Mouse (Mus musculus): ENCODE measurements around the gene Dnah1. TPM values are rescaled to one million over a fixed set of nuclear protein-coding genes. Genes with fewer than 3 reads are reported as not detected.

The Dnah1 gene
- polyA plus RNA-seq, 1 experiment = not detected

DNA sequence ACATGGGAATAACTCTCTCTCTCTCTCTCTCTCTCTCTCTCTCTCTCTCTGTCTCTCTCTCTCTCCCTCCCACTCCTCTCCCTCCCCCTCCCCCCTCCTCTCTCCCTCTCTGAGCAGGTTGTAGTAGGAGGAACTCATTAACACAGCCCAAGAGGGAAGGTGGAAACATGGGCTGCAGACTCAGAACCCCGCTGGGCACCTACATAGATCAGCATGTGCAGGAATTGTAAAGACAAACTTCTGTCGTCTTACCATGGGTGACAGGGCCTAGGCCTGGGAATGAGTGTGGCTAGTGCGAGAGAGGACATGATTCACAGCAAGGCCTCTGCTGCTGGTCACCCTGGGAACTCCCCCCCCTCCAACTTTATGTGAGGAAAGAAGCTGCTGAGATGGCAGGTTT lies 1.5 kb downstream of the Dnah1 start:
- H3K4me1 ChIP-seq (ENCODE audit: control insufficient read depth, insufficient read depth, low read length) = peaks cover 12% of the 10 kb centered on the region
- TF ChIP-seq POLR2A (IDR thresholded peaks at IDR 0.05; ENCODE audit: borderline replicate concordance, low read depth, low read length) = no peak
- TF ChIP-seq CTCF (IDR thresholded peaks at IDR 0.05; ENCODE audit: low read depth, low read length) = no peak
- no peak overlapping the region for H3K27ac ChIP-seq (ENCODE audit: insufficient read depth, low read depth, low read length)
- no peak overlapping the region for H3K4me3 ChIP-seq (ENCODE audit: insufficient read depth, low read length)

DNA sequence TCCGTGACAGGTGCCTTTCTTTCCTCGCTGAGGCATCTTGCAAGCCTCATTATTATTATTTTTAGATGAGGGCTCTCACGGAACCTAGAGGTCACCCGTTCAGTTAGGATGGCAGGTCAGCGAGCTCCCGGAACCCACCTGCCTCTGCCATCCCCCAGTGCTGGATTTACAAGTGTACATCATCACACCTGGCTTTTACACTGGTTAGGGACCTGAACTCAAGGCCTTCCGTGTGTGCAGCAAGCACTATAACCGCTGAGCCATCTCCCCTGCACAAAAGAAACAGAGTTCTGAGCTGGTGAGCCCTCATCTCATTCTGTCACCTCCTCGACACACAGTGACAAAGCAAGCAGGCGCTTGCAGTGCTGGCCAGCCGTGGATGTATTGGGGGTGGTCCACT lies 2.5 kb downstream of the Dnah1 start:
- peaks cover 12% of the 10 kb centered on the region for H3K4me1 ChIP-seq (ENCODE audit: control insufficient read depth, insufficient read depth, low read length)
- no peak overlapping the region for H3K4me3 ChIP-seq (ENCODE audit: insufficient read depth, low read length)
- no peak overlapping the region for H3K27ac ChIP-seq (ENCODE audit: insufficient read depth, low read depth, low read length)
- no peak for TF ChIP-seq POLR2A (IDR thresholded peaks at IDR 0.05; ENCODE audit: borderline replicate concordance, low read depth, low read length)
- TF ChIP-seq CTCF (IDR thresholded peaks at IDR 0.05; ENCODE audit: low read depth, low read length) = no peak

DNA sequence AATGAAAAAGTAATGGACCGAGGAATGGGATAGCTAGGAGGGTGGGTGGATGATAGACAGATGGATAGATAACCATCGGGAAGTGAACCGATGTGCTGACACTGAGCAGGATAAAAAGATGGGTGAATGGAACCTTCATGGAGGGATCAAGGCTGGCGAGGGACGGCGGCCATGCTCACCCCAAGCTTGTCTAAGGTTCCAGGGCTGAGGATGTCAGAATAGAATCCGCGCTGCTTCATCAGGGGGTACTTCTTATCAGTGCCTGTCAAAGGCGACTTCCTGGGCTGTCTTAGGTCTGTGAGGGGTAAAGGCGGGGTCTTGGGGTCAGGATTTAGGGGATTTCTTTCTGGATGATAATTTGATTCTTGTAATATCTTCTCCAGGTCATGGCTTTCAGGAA lies 4.2 kb downstream of the Dnah1 start:
- Histone ChIP-seq H3K4me1 (ENCODE audit: control insufficient read depth, insufficient read depth, low read length) (peaks cover 12% of the 10 kb centered on the region), H3K4me3 (ENCODE audit: insufficient read depth, low read length) (no peak overlapping the region), H3K27ac (ENCODE audit: insufficient read depth, low read depth, low read length) (no peak overlapping the region)
- no peak for TF ChIP-seq CTCF (IDR thresholded peaks at IDR 0.05; ENCODE audit: low read depth, low read length)
- no peak for TF ChIP-seq POLR2A (IDR thresholded peaks at IDR 0.05; ENCODE audit: borderline replicate concordance, low read depth, low read length)

DNA sequence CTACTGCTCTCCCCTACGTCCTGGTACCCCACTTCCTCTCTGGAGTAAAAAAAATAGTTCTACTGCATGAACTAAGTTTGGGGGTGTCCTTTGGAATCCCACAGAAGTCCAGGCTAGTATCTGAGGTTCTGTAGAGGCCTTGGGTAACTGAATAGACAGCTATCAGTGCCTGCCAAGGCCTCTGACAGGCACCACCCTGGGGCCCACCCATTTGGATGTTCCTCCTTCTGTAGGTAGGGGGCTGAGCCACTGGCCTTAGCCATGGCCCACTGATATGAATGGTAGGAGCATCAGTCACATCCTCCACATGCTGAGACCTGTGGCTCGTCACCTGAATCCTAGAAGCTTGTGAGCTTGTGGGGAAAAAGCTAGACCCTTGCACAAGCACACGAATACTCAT lies 5.9 kb downstream of the Dnah1 start:
- H3K27ac ChIP-seq (ENCODE audit: insufficient read depth, low read depth, low read length) = no peak overlapping the region
- H3K4me1 ChIP-seq (ENCODE audit: control insufficient read depth, insufficient read depth, low read length) = no peaks in the 10 kb centered on the region
- TF ChIP-seq POLR2A (IDR thresholded peaks at IDR 0.05; ENCODE audit: borderline replicate concordance, low read depth, low read length) (no peak), CTCF (IDR thresholded peaks at IDR 0.05; ENCODE audit: low read depth, low read length) (no peak)
- H3K4me3 ChIP-seq (ENCODE audit: insufficient read depth, low read length) = no peak overlapping the region

DNA sequence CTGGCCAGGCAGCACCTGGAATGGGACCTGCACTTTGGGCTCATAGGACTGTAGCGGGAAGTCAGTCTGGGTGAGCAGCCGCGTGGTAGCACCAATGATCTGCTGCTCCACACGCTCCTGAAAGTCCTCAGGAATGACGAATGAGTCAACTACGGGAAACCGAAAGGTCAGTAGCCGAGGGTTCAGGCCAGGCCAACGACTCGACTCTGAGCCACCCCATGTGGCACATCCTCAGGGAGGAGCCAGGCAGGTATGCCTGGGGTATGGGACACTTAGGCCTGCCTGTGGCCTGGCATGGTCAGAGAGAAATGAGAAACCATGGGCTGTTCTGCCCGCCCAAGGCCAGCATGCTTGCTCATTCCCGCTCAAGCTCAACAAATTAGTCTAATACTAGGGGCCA lies 7.1 kb downstream of the Dnah1 start:
- TF ChIP-seq CTCF (IDR thresholded peaks at IDR 0.05; ENCODE audit: low read depth, low read length) (no peak), POLR2A (IDR thresholded peaks at IDR 0.05; ENCODE audit: borderline replicate concordance, low read depth, low read length) (no peak)
- Histone ChIP-seq H3K27ac (ENCODE audit: insufficient read depth, low read depth, low read length) (no peak overlapping the region), H3K4me1 (ENCODE audit: control insufficient read depth, insufficient read depth, low read length) (no peaks in the 10 kb centered on the region), H3K4me3 (ENCODE audit: insufficient read depth, low read length) (no peak overlapping the region)

DNA sequence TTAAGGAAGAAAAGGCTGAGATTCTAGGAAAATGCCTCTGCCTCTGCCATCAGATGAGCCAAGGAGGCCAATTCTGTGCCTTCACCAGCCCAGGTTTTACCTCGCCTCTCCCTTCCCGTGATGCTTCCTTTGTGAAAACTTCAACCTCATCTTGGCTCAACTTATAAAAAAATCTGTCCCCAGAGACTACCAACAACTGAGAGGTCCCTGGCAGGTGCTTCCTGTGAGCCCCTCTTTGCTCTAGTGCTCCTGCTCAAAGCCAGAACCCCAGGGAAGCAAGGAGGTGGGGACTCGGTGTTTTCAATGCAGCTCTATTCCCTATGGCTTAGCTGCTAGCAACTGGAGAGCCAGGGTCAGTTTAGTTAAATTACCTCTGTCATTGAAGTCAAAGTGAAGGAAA lies 10.5 kb downstream of the Dnah1 start:
- TF ChIP-seq CTCF (IDR thresholded peaks at IDR 0.05; ENCODE audit: low read depth, low read length) = no peak
- TF ChIP-seq POLR2A (IDR thresholded peaks at IDR 0.05; ENCODE audit: borderline replicate concordance, low read depth, low read length) = no peak
- no peak overlapping the region for H3K27ac ChIP-seq (ENCODE audit: insufficient read depth, low read depth, low read length)
- no peaks in the 10 kb centered on the region for H3K4me1 ChIP-seq (ENCODE audit: control insufficient read depth, insufficient read depth, low read length)
- H3K4me3 ChIP-seq (ENCODE audit: insufficient read depth, low read length) = no peak overlapping the region

DNA sequence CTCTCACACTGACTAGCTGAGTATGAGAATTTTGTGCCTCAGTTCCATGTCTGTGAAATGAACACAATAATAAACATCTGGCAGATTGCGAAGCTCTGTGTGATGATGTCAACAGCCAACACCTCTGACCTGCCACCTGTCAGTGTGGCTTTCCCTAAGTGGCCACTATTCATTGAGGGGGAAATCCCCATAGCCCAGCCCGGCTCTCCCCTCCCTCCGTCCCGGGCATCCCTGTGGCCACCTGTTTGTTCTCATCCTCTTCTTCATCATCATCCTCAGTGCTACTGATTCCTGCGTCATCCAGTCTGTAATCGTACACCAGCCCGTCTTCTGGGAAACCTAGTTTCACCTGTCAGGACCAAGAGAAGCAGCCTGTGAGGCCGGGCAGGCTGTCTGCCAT lies 38.0 kb downstream of the Dnah1 start:
- no peak for TF ChIP-seq POLR2A (IDR thresholded peaks at IDR 0.05; ENCODE audit: borderline replicate concordance, low read depth, low read length)
- TF ChIP-seq CTCF (IDR thresholded peaks at IDR 0.05; ENCODE audit: low read depth, low read length) = no peak
- Histone ChIP-seq H3K27ac (ENCODE audit: insufficient read depth, low read depth, low read length) (no peak overlapping the region), H3K4me1 (ENCODE audit: control insufficient read depth, insufficient read depth, low read length) (no peaks in the 10 kb centered on the region), H3K4me3 (ENCODE audit: insufficient read depth, low read length) (no peak overlapping the region)

DNA sequence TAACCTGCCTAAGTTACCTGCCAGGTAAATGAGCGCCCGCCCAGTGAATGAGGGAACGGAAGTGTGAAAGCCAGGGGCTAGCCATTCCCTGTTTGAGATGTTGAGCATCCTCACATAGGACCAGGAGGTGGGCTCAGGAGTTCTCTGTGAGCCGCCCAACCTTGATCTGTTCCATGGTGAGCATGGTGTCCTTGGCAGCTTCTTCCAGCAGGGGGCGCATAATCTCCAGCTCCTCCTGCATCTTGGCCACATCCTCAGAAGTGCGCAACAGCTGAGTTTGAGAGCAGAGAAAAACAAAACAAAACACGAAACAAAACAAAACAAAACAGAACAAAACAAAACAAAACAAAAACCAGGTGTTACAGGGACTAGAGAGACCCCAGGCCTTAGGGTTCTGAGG lies 51.5 kb downstream of the Dnah1 start:
- TF ChIP-seq POLR2A (IDR thresholded peaks at IDR 0.05; ENCODE audit: borderline replicate concordance, low read depth, low read length) = no peak
- peak; percentile 74; the same call in 1 of the 2 replicates for TF ChIP-seq CTCF (IDR thresholded peaks at IDR 0.05; ENCODE audit: low read depth, low read length)
- H3K27ac ChIP-seq (ENCODE audit: insufficient read depth, low read depth, low read length) = no peak overlapping the region
- no peak overlapping the region for H3K4me3 ChIP-seq (ENCODE audit: insufficient read depth, low read length)
- H3K4me1 ChIP-seq (ENCODE audit: control insufficient read depth, insufficient read depth, low read length) = no peaks in the 10 kb centered on the region

DNA sequence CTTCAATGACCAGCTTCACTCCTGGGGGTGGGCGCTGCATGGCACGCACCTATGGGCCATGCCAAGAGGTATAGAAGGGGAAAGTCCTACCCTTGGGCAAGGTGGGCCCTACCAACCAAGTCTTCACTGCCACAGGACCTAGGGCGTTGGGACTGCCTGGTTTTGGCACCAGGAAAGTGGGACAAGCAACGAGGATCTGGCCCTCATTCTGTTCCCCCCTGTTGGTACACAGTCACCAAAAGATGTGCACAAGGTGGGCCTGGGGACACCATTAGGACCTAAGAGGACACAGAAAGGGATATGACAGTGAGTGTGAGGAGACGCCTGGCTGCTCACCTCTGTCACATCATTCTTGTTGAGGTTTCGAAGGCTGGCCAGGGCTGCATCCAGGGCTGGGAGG lies 52.6 kb downstream of the Dnah1 start:
- no peak for TF ChIP-seq CTCF (IDR thresholded peaks at IDR 0.05; ENCODE audit: low read depth, low read length)
- TF ChIP-seq POLR2A (IDR thresholded peaks at IDR 0.05; ENCODE audit: borderline replicate concordance, low read depth, low read length) = no peak
- Histone ChIP-seq H3K4me1 (ENCODE audit: control insufficient read depth, insufficient read depth, low read length) (no peaks in the 10 kb centered on the region), H3K27ac (ENCODE audit: insufficient read depth, low read depth, low read length) (no peak overlapping the region), H3K4me3 (ENCODE audit: insufficient read depth, low read length) (no peak overlapping the region)

DNA sequence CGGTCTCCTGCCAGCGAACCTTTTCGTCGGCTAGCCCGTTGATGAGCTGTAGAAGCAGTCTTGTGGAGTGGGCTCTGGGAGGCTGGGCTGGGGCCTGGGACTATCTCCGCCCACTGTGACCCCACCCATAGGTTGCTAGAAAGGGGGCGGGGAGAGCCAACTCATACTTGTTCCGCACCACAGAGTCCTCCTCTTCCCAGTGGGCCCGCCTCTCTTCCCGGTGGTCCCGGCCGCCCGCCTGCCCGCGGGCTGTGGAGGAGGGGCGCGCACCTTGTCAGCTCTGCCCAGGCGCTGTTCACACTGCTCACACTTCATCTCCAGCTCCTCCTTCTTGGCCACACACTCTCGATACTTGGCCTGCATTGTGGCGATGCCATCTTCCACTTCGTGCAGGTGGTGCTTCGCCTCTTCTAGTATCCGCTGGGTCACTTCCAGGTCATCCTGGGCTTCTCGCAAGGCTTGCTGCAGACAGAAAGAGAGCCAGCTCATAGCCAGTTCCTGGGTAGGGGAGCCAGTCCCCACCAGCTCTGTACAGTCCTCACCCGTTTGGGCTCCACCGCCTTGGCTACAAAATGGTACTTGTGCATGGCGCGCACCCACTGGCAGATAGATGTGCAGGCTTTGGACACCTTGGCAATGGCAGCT lies 54.1 kb downstream of the Dnah1 start:
- Histone ChIP-seq H3K27ac (ENCODE audit: insufficient read depth, low read depth, low read length) (no peak overlapping the region), H3K4me3 (ENCODE audit: insufficient read depth, low read length) (no peak overlapping the region), H3K4me1 (ENCODE audit: control insufficient read depth, insufficient read depth, low read length) (no peaks in the 10 kb centered on the region)
- TF ChIP-seq CTCF (IDR thresholded peaks at IDR 0.05; ENCODE audit: low read depth, low read length) (no peak), POLR2A (IDR thresholded peaks at IDR 0.05; ENCODE audit: borderline replicate concordance, low read depth, low read length) (no peak)
